Mouse (Mus musculus): ENCODE results near the gene Jmjd1c. TPM values are rescaled to one million over a fixed set of nuclear protein-coding genes. Genes with fewer than 3 reads are reported as not detected.
A peak's percentile ranks its signal among the peaks of the same experiment; 100 is the strongest.

Gene Jmjd1c
- polyA plus RNA-seq, 1 experiment: 31.5 TPM

DNA sequence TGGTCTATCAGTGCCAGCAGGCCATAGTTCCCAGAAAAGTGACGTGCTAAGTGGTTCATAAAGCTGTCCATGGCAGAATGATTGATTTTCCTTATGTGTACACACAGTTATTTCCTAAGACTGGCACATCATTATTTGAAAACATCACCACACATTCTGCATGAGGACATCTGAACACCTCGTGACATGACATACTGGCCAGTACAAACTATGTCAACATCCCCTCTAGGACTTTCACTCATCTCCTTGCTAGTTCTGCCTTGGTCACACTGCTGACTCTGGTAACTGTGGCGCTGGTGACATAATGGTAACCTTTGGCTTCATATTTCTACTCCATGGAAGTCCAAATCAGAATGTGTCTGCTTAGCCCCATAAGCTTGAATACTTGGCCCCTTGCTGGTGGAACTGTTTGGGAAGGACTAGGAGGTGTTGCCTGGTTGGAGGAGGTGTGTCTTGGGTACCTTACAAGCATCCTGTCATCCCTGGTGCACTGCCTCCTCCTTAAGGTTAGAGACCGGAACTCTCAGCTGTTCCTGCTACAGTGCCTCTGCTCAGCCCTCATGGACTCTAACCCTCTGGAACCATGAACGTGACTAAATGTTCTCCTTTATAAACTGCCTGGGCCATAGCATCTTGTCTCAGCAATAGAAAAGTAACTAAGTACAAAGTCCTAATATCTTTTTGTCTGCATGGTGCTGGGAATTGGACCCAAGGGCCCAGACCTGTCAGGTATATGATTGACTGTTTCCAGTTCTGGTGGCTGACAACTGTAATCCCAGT lies 8.3 kb upstream of the Jmjd1c start:
- H3K4me1 ChIP-seq (replicated peaks; ENCODE audit: control insufficient read depth, insufficient read depth, low read length): no peaks in the 10 kb centered on the region
- no peaks in the 10 kb centered on the region for H3K27me3 ChIP-seq (ENCODE audit: control insufficient read depth, insufficient read depth, low read length)
- no peak for DNase-seq
- H3K4me3 ChIP-seq (ENCODE audit: control insufficient read depth, insufficient read depth, low read length): no peak overlapping the region
- H3K27ac ChIP-seq (ENCODE audit: control insufficient read depth, insufficient read depth, low read length): no peak overlapping the region
- no peaks in the 10 kb centered on the region for H3K36me3 ChIP-seq (ENCODE audit: control insufficient read depth, insufficient read depth, low read length)
- 97% methylated on average over 5 of the region's 5 CpGs for WGBS
- TF ChIP-seq POLR2A (IDR thresholded peaks at IDR 0.05; ENCODE audit: control insufficient read depth, extremely low read depth, insufficient read depth, low read length, poor library complexity) (no peak), CTCF (IDR thresholded peaks at IDR 0.05; ENCODE audit: borderline replicate concordance, control insufficient read depth, extremely low read depth, insufficient read depth, low read length, poor library complexity) (no peak)

DNA sequence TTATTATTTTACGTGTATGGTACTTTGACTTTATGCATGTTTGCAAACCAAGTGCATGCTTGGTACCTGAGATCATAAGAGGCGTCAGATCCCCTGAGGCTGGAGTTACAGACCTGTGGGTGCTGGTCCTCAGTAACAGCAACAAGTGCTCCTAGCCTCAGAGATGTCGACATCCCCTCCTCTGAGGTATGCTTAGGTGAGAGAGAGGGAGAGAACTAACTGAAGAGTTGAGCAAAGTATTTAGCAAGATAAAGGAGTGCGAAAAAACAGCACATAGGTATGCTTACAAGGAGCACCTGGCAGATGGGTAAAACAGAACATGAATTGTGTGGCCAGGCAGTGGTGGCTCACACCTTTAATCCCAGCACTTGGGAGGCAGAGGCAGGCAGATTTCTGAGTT lies 5.3 kb upstream of the Jmjd1c start:
- H3K4me3 ChIP-seq (ENCODE audit: control insufficient read depth, insufficient read depth, low read length): no peak overlapping the region
- H3K36me3 ChIP-seq (ENCODE audit: control insufficient read depth, insufficient read depth, low read length): no peaks in the 10 kb centered on the region
- H3K27ac ChIP-seq (ENCODE audit: control insufficient read depth, insufficient read depth, low read length): no peak overlapping the region
- WGBS: 96% methylated on average over 4 of the region's 4 CpGs
- no peaks in the 10 kb centered on the region for H3K4me1 ChIP-seq (replicated peaks; ENCODE audit: control insufficient read depth, insufficient read depth, low read length)
- TF ChIP-seq CTCF (IDR thresholded peaks at IDR 0.05; ENCODE audit: borderline replicate concordance, control insufficient read depth, extremely low read depth, insufficient read depth, low read length, poor library complexity) (no peak), POLR2A (IDR thresholded peaks at IDR 0.05; ENCODE audit: control insufficient read depth, extremely low read depth, insufficient read depth, low read length, poor library complexity) (no peak)
- H3K27me3 ChIP-seq (ENCODE audit: control insufficient read depth, insufficient read depth, low read length): no peaks in the 10 kb centered on the region
- no peak for DNase-seq

DNA sequence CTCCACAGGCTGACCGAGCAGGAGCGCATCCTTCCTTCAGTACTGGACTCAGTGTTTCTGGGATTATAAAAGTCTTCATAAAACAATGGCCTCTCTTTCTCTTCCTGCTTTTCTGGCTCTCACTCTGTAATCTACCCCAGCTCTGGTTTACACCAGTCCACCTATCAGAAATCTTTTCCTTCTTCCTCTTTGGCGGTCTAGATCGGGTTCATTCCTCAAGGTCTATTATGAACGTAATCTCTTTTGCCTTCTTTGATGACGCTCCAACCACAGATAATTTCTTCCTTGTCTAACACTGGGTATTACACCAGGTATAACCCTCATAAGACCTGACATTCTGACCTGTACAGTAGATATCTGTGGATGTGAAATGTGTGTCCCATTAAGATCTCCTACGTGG lies 1.0 kb upstream of the Jmjd1c start:
- WGBS: 96% methylated on average over 7 of the region's 7 CpGs
- no peak for TF ChIP-seq CTCF (IDR thresholded peaks at IDR 0.05; ENCODE audit: borderline replicate concordance, control insufficient read depth, extremely low read depth, insufficient read depth, low read length, poor library complexity)
- no peak for TF ChIP-seq POLR2A (IDR thresholded peaks at IDR 0.05; ENCODE audit: control insufficient read depth, extremely low read depth, insufficient read depth, low read length, poor library complexity)
- H3K4me1 ChIP-seq (replicated peaks; ENCODE audit: control insufficient read depth, insufficient read depth, low read length): 0 out of 2 replicates have a peak, but pooled peaks cover 2% of the 10 kb centered on the region
- DNase-seq: no peak
- no peaks in the 10 kb centered on the region for H3K27me3 ChIP-seq (ENCODE audit: control insufficient read depth, insufficient read depth, low read length)
- H3K36me3 ChIP-seq (ENCODE audit: control insufficient read depth, insufficient read depth, low read length): no peaks in the 10 kb centered on the region
- H3K27ac ChIP-seq (ENCODE audit: control insufficient read depth, insufficient read depth, low read length): no peak overlapping the region
- H3K4me3 ChIP-seq (ENCODE audit: control insufficient read depth, insufficient read depth, low read length): no peak overlapping the region

DNA sequence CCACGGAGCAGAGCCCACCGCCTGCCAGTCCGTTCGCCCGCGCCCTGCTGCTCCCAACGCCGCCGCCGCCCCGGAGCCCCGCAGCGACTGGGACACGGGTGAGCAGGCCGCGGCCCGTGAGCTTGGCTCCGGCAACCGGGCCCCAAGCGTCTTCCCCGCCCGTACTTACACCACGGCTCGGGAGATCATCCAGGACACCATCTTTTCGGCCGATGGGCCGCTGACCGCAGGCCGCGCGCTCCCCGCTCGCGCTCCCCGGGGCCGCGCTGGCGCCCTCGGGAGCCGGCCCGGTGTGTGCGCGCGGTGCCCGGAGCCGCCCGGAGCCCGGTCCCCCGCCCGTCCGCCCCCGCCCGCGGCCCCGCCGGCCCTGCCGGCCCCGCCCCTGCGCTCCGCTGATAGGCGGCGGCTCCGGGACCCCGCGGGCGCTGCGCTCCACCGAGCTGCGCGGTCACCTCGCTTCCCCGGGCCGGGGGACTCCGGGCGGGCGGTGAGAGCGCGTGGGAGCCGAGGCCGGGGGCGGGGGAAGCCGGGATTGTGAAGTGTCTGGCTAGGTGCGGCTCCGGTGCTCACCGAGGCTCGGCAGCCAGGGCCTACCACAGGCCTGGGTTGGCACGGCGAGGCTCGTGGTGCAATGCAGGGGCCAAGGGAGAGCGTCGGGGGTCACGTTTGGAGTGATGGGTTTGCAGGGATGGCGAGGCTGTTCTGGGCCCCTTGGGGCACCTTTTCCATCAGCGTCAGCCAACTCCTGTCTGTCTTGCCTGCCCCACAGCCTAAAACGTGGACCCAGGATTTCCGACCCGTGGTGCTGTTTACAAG lies 904 bp downstream of the Jmjd1c start, which contains the start of gene Reep3:
Reep3 (minus strand) TSS at position 325 of the 816 bp plus-strand sequence.
- H3K27me3 ChIP-seq (ENCODE audit: control insufficient read depth, insufficient read depth, low read length): no peaks in the 10 kb centered on the region
- 0 out of 2 replicates have a peak, but pooled peaks cover 2% of the 10 kb centered on the region for H3K4me1 ChIP-seq (replicated peaks; ENCODE audit: control insufficient read depth, insufficient read depth, low read length)
- peak within 1 kb of the TSS; percentile 18; the same call in 1 of the 2 replicates for H3K27ac ChIP-seq (ENCODE audit: control insufficient read depth, insufficient read depth, low read length)
- 1% methylated on average over 95 of the region's 97 CpGs for WGBS
- peak; percentile 73 for DNase-seq
- no peaks in the 10 kb centered on the region for H3K36me3 ChIP-seq (ENCODE audit: control insufficient read depth, insufficient read depth, low read length)
- TF ChIP-seq POLR2A (IDR thresholded peaks at IDR 0.05; ENCODE audit: control insufficient read depth, extremely low read depth, insufficient read depth, low read length, poor library complexity) (peak; percentile 5; the same call in 1 of the 2 replicates), CTCF (IDR thresholded peaks at IDR 0.05; ENCODE audit: borderline replicate concordance, control insufficient read depth, extremely low read depth, insufficient read depth, low read length, poor library complexity) (no peak)
- peak within 1 kb of the TSS; percentile 85 for H3K4me3 ChIP-seq (ENCODE audit: control insufficient read depth, insufficient read depth, low read length)

DNA sequence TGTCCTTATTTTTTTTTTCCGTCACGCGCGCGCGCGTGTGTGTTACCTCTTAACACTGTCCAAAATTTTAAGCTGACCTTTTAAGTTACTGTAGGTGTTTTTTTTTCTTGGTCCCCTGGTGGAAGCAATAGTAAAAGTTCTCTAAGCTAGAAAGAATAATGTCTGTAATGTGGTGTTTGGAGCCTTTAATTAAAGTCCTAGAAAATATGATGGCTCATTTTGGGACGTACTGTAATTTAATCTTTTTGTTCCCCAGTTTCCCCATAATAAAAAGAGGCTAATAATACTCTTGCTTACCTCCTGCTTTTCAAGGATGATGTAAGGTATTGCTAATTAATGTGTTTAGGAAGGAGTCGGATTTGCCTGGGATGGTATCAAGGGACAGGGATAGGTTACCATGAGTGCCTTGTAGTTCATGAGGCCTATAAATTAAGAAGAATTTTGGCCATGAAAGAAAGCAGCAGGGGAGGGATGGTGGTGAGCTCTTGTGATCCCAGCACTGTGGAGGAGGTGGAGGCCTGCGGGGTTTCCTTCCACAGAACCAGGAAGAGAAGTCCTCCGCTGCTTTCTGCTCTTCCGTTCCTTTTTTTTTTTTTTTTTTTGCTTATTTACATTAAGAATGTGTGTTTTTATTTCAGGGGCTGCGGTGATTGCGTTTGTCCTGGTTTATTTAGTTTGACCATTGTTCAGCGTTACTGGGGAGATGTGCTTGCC lies 1.7 kb downstream of the Jmjd1c start:
- Histone ChIP-seq H3K27me3 (ENCODE audit: control insufficient read depth, insufficient read depth, low read length) (no peaks in the 10 kb centered on the region), H3K4me1 (replicated peaks; ENCODE audit: control insufficient read depth, insufficient read depth, low read length) (peaks cover 2% of the 10 kb centered on the region; the same call in 1 of the 2 replicates), H3K4me3 (ENCODE audit: control insufficient read depth, insufficient read depth, low read length) (peak overlapping the region; percentile 65), H3K27ac (ENCODE audit: control insufficient read depth, insufficient read depth, low read length) (peak overlapping the region; percentile 5; the same call in 1 of the 2 replicates), H3K36me3 (ENCODE audit: control insufficient read depth, insufficient read depth, low read length) (no peaks in the 10 kb centered on the region)
- DNase-seq: peak; percentile 21
- no peak for TF ChIP-seq POLR2A (IDR thresholded peaks at IDR 0.05; ENCODE audit: control insufficient read depth, extremely low read depth, insufficient read depth, low read length, poor library complexity)
- TF ChIP-seq CTCF (IDR thresholded peaks at IDR 0.05; ENCODE audit: borderline replicate concordance, control insufficient read depth, extremely low read depth, insufficient read depth, low read length, poor library complexity): no peak
- WGBS: 4% methylated on average over 15 of the region's 15 CpGs

Measured in thymus, adult 2 months (tissue).